Mouse (Mus musculus) stomach, postnatal 0 days (tissue): ENCODE results near the gene Rnf208.

Experiments
- CTCF ChIP-seq: IDR thresholded peaks from 2 replicates; pipeline ENCODE4 v1.5.1; 2016; ENCODE audit warnings: antibody characterized with exemption, low read depth, mild to moderate bottlenecking, moderate library complexity
- EP300 ChIP-seq: optimal IDR thresholded peaks from 2 replicates; pipeline ENCODE3; 2016; ENCODE audit warnings: antibody characterized with exemption

DNA sequence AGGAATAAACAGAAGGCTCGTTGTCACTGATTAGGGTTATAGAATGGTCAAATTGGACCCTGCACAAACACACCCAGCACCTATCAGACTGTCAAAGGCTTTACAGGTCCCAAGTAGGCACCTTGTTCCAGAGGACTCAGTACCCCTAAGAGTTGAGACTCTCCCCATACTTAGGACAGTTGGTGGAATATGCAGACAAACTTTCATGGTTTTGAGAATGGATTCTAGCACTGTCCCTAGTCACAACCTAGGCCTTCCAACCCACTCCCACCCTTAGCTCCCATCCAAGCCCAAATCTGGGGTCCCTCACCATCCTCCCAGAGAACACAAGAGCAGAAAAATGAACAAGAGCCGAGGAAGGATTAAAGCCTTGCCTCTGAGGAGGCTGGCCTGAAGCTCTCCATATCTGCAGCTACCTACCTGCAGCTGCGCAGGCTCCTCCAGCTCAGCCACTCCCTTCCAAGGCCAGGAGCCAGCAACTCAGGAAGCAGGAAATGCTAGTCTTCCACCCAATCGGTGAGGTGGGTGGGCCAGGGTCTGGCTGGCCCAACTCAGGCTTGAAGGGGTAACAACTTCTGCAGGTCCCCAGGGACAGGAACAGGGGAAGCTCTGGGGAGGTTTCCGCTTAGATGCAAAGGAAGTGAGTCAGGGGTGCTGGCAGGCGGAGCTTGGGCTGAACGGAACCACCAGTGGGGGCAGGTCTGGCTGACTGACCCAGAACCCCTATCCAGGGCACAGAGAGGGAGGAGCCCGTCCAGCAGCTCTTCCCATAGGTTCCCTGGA, 45.7 kb upstream of the Rnf208 start, which contains the start of gene Tor4a:
- TF ChIP-seq CTCF, result no peak
- TF ChIP-seq EP300, result no peak
